Mouse (Mus musculus): ENCODE data around the gene Ccdc69.

- no peak for TF ChIP-seq CTCF (IDR thresholded peaks at IDR 0.05; ENCODE audit: control insufficient read depth, insufficient read depth, low read length)
- no peak for TF ChIP-seq POLR2A (IDR thresholded peaks at IDR 0.05; ENCODE audit: borderline replicate concordance, control insufficient read depth, low read depth, low read length)
Measured at GRCm38 (mm10) chr11:55025896-55026295, 52.0 kb downstream of the Ccdc69 start.

Data from bone marrow, adult 2 months (tissue).